Mouse (Mus musculus) cortical plate, adult 2 months (tissue): ENCODE measurements around the gene Tab2.

Experiments used
- CTCF ChIP-seq: fragments of 200-500 bp; IDR thresholded peaks from 2 replicates; pipeline ENCODE4 v1.5.1; 2011; ENCODE audit warnings: mild to moderate bottlenecking, control low read depth, low read length; ENCODE audit not compliant: insufficient read depth; ENCODE audit errors: extremely low read depth
- POLR2A ChIP-seq: fragments of 200-500 bp; IDR thresholded peaks from 2 replicates; pipeline ENCODE4 v1.6.1; 2011; ENCODE audit warnings: mild to moderate bottlenecking, low read length, control low read depth; ENCODE audit not compliant: insufficient read depth; ENCODE audit errors: extremely low read depth

- TF ChIP-seq POLR2A: no peak
- no peak for TF ChIP-seq CTCF
Observed at GRCm38 (mm10) chr10:7911268-7911667, 44.8 kb downstream of the Tab2 start.
